Mouse (Mus musculus) small intestine, adult 2 months (tissue): Measurements from ENCODE around the gene Myh14.

Experiments
- CTCF ChIP-seq: fragments of 200-500 bp; IDR thresholded peaks from 2 replicates; pipeline ENCODE4 v1.5.1; 2012; ENCODE audit warnings: low read depth, mild to moderate bottlenecking, control low read depth, inconsistent platforms, low read length, moderate library complexity, mixed read lengths; ENCODE audit not compliant: insufficient replicate concordance, insufficient read length; ENCODE audit errors: extremely low read depth
- POLR2A ChIP-seq: fragments of 200-500 bp; IDR thresholded peaks from 2 replicates; pipeline ENCODE4 v1.6.1; 2012; ENCODE audit warnings: low read depth, mild to moderate bottlenecking, control low read depth, inconsistent platforms, low read length, moderate library complexity

- no peak for TF ChIP-seq POLR2A
- no peak for TF ChIP-seq CTCF
These were observed 23.0 kb upstream of the Myh14 start for GRCm38 (mm10) chr7:44693427-44694175.
